Mouse (Mus musculus) CH12.LX (cell line): ENCODE measurements around the gene Tmem212. TPM values are rescaled to one million over a fixed set of nuclear protein-coding genes. Genes with fewer than 3 reads are reported as not detected.

Experiments
- DNase-seq: peaks from one replicate; pipeline ENCODE4 v3.0.0-alpha.2; 2013; ENCODE audit errors: extremely low read depth
- H3K27ac ChIP-seq: 2 replicates; pipeline ENCODE4 v1.5.1; 2012; ENCODE audit warnings: low read depth, mild to moderate bottlenecking, control low read depth, moderate library complexity; ENCODE audit not compliant: insufficient read depth
- H3K27me3 ChIP-seq: replicated peaks from 2 replicates; pipeline ENCODE3; 2012; ENCODE audit warnings: inconsistent platforms
- H3K36me3 ChIP-seq, 2 experiments: replicated peaks in 1 of 2; 2 replicates each; pipeline versions ENCODE3 to v1.6.1; 2012; ENCODE audit warnings: inconsistent platforms in 1 of 2, low read length in 1 of 2, mild to moderate bottlenecking in 1 of 2, mixed read lengths in 1 of 2, moderate library complexity in 1 of 2; ENCODE audit not compliant: control insufficient read depth in 1 of 2, insufficient read depth in 1 of 2
- H3K4me1 ChIP-seq, 2 experiments: 2 replicates each; pipeline ENCODE4 v1.6.1; 2012; ENCODE audit warnings: inconsistent platforms in 1 of 2, moderate library complexity in 1 of 2; ENCODE audit not compliant: insufficient read depth in 2 of 2, control insufficient read depth in 1 of 2
- H3K4me2 ChIP-seq: 2 replicates; pipeline ENCODE4 v1.6.1; 2012; ENCODE audit warnings: low read depth, mild to moderate bottlenecking, control low read depth; ENCODE audit not compliant: poor library complexity, insufficient read depth, severe bottlenecking
- H3K4me3 ChIP-seq, 3 experiments: fragments of 150-350 bp in 1 of 3; sonication (generic) in 1 of 3; replicated peaks in 1 of 3; 2 replicates each; pipeline versions ENCODE3 to v1.5.1; 2011 to 2012; ENCODE audit warnings: low read depth in 2 of 3, low read length in 2 of 3, mild to moderate bottlenecking in 2 of 3, moderate library complexity in 2 of 3, control low read depth in 1 of 3, improper control_type of control experiment in 1 of 3, inconsistent platforms in 1 of 3, mixed read lengths in 1 of 3; ENCODE audit not compliant: poor library complexity in 1 of 3
- H3K79me2 ChIP-seq: replicated peaks from 2 replicates; pipeline ENCODE4 v1.6.1; 2012; ENCODE audit warnings: mild to moderate bottlenecking, moderate library complexity; ENCODE audit not compliant: control insufficient read depth, poor library complexity, insufficient read depth, severe bottlenecking; ENCODE audit errors: extremely low read depth
- H3K9ac ChIP-seq: 2 replicates; pipeline ENCODE4 v1.6.1; 2012; ENCODE audit warnings: low read depth, mild to moderate bottlenecking, control low read depth, moderate library complexity; ENCODE audit not compliant: insufficient read depth
- H3K9me3 ChIP-seq: replicated peaks from 2 replicates; pipeline ENCODE3; 2012; ENCODE audit warnings: low read length, inconsistent platforms, mixed read lengths
- CHD2 ChIP-seq: IDR thresholded peaks from 2 replicates; pipeline ENCODE4 v1.6.1; 2011; ENCODE audit warnings: low read length, improper control_type of control experiment
- ELF1 ChIP-seq: IDR thresholded peaks from 2 replicates; pipeline ENCODE4 v1.6.1; 2014; ENCODE audit warnings: low read depth, mild to moderate bottlenecking, inconsistent platforms, low read length, improper control_type of control experiment
- EP300 ChIP-seq: IDR thresholded peaks from 2 replicates; pipeline ENCODE4 v1.6.1; 2011; ENCODE audit warnings: low read length, improper control_type of control experiment
- GABPA ChIP-seq: IDR thresholded peaks from 2 replicates; pipeline ENCODE4 v1.6.1; 2012; ENCODE audit warnings: low read depth, low read length, improper control_type of control experiment, inconsistent platforms; ENCODE audit not compliant: insufficient replicate concordance
- HCFC1 ChIP-seq: IDR thresholded peaks from 2 replicates; pipeline ENCODE4 v1.6.1; 2012; ENCODE audit warnings: low read depth, mild to moderate bottlenecking, inconsistent platforms, low read length, improper control_type of control experiment
- JUN ChIP-seq: IDR thresholded peaks from 2 replicates; pipeline ENCODE4 v1.6.1; 2011; ENCODE audit warnings: low read depth, mild to moderate bottlenecking, low read length, improper control_type of control experiment, moderate library complexity; ENCODE audit not compliant: insufficient read depth
- MAFK ChIP-seq: IDR thresholded peaks from 2 replicates; pipeline ENCODE4 v1.6.1; 2011; ENCODE audit warnings: low read length, improper control_type of control experiment; ENCODE audit not compliant: insufficient replicate concordance
- MAZ ChIP-seq: IDR thresholded peaks from 2 replicates; pipeline ENCODE4 v1.6.1; 2012; ENCODE audit warnings: low read depth, mild to moderate bottlenecking, inconsistent platforms, low read length, improper control_type of control experiment, moderate library complexity
- MEF2A ChIP-seq: IDR thresholded peaks from 2 replicates; pipeline ENCODE4 v1.6.1; 2014; ENCODE audit warnings: low read depth, mild to moderate bottlenecking, inconsistent platforms, low read length, improper control_type of control experiment, borderline replicate concordance
- MXI1 ChIP-seq: IDR thresholded peaks from 2 replicates; pipeline ENCODE4 v1.6.1; 2011; ENCODE audit warnings: mild to moderate bottlenecking, low read depth, low read length, improper control_type of control experiment
- MYC ChIP-seq: IDR thresholded peaks from 2 replicates; pipeline ENCODE4 v1.6.1; 2011; ENCODE audit warnings: low read depth, mild to moderate bottlenecking, improper control_type of control experiment, low read length
- NELFE ChIP-seq: IDR thresholded peaks from 2 replicates; pipeline ENCODE4 v1.6.1; 2011; ENCODE audit warnings: low read depth, low read length, improper control_type of control experiment
- NRF1 ChIP-seq: IDR thresholded peaks from 2 replicates; pipeline ENCODE4 v1.6.1; 2014; ENCODE audit warnings: low read depth, mild to moderate bottlenecking, inconsistent platforms, low read length, improper control_type of control experiment, moderate library complexity
- POLR2AphosphoS2 ChIP-seq: IDR thresholded peaks from 2 replicates; pipeline ENCODE4 v1.6.1; 2011; ENCODE audit warnings: low read depth, low read length, improper control_type of control experiment
- RCOR1 ChIP-seq: conservative IDR thresholded peaks from 2 replicates; pipeline ENCODE4 v1.6.1; 2012; ENCODE audit warnings: low read depth, mild to moderate bottlenecking, inconsistent platforms, low read length, improper control_type of control experiment
- SIN3A ChIP-seq: IDR thresholded peaks from 2 replicates; pipeline ENCODE4 v1.6.1; 2012; ENCODE audit warnings: low read length, improper control_type of control experiment, inconsistent platforms
- UBTF ChIP-seq: IDR thresholded peaks from 2 replicates; pipeline ENCODE4 v1.6.1; 2012; ENCODE audit warnings: low read depth, mild to moderate bottlenecking, inconsistent platforms, low read length, improper control_type of control experiment, moderate library complexity
- ZKSCAN1 ChIP-seq: IDR thresholded peaks from 2 replicates; pipeline ENCODE4 v1.6.1; 2012; ENCODE audit warnings: low read depth, inconsistent platforms, low read length, improper control_type of control experiment, borderline replicate concordance
- ZMIZ1 ChIP-seq: IDR thresholded peaks from 2 replicates; pipeline ENCODE4 v1.6.1; 2012; ENCODE audit warnings: low read depth, mild to moderate bottlenecking, inconsistent platforms, low read length, improper control_type of control experiment
- ZNF384 ChIP-seq: IDR thresholded peaks from 2 replicates; pipeline ENCODE4 v1.6.1; 2012; ENCODE audit warnings: low read depth, low read length, improper control_type of control experiment, inconsistent platforms
- dilution Hi-C: fragments of 300-500 bp; cut with MboI; formaldehyde crosslinking; loops from 2 replicates; pipeline ENCODE4 v1.14.3; 2020; ENCODE audit warnings: low sequenced_read_pairs; ENCODE audit not compliant: extremely low pct_unique_long_range_greater_than_20kb, extremely low pct_ligation_motif_present
- in situ Hi-C: fragments of 300-500 bp; cut with MboI; formaldehyde crosslinking; loops from 3 replicates; pipeline ENCODE4 v1.14.3; 2019; ENCODE audit warnings: low sequenced_read_pairs, low pct_ligation_motif_present, low pct_unique_long_range_greater_than_20kb, mixed read lengths
- polyA plus RNA-seq: library from polyadenylated mRNA; unstranded; fragments of >175 nt; gene quantifications from 2 replicates; pipeline ENCODE4 v1.2.1, GENCODE M21; 2012; ENCODE audit warnings: low read depth; ENCODE audit not compliant: insufficient read length
- total RNA-seq, 2 experiments: library from RNA; depleted of rRNA; stranded (reverse); fragments of 300-350 nt in 1 of 2; fragments of >200 nt in 1 of 2; gene quantifications; 2 replicates each; pipeline ENCODE4 v1.2.3; 2012 to 2014

Tmem212 gene
- total and polyA plus RNA-seq, 3 experiments: not detected

DNA sequence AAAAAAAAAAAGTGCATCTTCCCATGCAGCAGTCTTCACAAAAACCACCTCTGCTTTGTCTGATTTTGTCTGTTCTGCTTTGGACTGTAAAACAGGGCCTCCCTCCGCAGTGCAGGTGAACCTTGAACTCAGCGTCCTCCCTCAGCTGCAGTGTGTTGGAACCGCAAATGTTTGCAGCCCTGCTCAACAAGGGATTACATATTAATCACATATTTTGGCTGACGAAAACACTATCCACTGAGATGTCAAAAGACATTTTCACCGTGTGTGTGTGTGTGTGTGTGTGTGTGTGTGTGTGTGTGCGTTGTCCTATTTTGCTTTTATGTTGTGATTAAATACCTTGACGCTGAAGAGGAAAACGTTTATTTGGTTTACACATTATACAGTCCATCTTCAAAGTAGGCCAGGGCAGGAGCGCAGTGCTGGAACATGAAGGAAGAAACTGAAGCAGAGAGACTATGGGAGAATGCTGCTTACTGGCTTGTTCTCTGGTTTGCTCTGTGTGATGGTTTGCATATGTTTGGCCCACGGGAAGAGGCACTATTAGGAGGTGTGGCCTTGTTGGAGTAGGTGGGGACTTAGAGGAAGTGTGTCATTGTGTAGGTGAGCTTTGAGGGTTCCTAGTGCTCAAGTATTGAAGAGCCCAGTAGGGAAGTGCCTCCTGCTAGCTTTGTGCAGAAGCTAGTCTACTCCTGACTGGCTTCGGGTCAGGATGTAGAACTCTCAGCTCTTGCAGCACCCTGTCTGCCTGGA lies 25.3 kb upstream of the Tmem212 start:
- TF ChIP-seq MAFK: no peak
- TF ChIP-seq GABPA: no peak
- TF ChIP-seq MYC: no peak
- TF ChIP-seq CHD2: no peak
- TF ChIP-seq MAZ: no peak
- no peak for TF ChIP-seq MEF2A
- TF ChIP-seq ZKSCAN1: no peak
- no peak for TF ChIP-seq RCOR1
- no peak for TF ChIP-seq UBTF
- no peak for TF ChIP-seq ELF1
- TF ChIP-seq EP300: no peak
- TF ChIP-seq MXI1: no peak
- no peak for TF ChIP-seq SIN3A
- TF ChIP-seq NRF1: no peak
- no peak for TF ChIP-seq NELFE
- no peak for TF ChIP-seq POLR2AphosphoS2
- no peak for TF ChIP-seq ZNF384
- TF ChIP-seq ZMIZ1: no peak
- TF ChIP-seq HCFC1: no peak
- Histone ChIP-seq H3K27me3 (no peaks in the 10 kb centered on the region), H3K79me2 (no peaks in the 10 kb centered on the region), H3K4me3 (no peak overlapping the region), H3K36me3 (no peaks in the 10 kb centered on the region), H3K27ac (no peak overlapping the region), H3K9me3 (peaks cover 76% of the 10 kb centered on the region), H3K4me1 (no peaks in the 10 kb centered on the region), H3K4me2 (no peak overlapping the region), H3K9ac (no peak overlapping the region)
- DNase-seq: no peak
- in situ Hi-C loops (no loop called here), dilution Hi-C loops (no loop called here)

DNA sequence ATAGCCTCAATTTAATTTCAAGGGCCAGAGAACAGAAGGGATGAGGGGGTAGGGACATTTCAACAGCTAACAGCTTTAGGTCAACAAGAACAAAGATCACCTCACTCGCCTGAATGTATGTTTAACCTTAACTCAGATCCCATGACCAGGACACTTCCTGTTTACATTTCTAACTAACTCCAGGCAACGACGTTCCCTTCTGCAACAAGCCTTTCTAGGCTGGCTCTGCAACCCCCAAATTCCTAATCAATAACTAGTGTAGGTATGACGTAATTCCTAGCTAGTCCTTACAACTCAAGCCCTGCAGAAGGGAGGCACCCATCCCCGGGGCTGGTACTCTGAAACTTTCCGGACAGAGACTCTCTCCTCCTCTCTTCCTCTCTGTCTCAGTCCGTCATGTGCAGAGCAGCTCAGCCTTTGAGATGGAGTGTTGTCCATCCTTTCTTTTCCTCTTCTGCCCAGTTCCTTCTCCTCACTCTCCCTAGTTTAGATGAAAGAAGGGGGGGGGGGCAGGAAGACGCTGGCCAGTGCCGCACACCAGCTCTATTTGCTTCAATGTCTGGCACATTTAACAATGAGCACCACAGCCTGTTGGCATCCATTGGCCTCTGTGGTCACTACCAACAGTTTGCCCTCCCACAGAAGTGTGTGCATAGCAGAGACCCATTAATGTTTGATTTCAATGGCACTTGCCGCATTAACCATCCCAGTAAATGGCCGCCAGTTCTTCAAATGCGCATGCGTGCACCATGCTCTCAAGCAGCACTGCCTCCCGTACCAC lies 22.7 kb upstream of the Tmem212 start:
- no peaks in the 10 kb centered on the region for H3K4me1 ChIP-seq
- no peaks in the 10 kb centered on the region for H3K79me2 ChIP-seq
- H3K27ac ChIP-seq: no peak overlapping the region
- H3K4me2 ChIP-seq: no peak overlapping the region
- no peak for TF ChIP-seq SIN3A
- TF ChIP-seq JUN: no peak
- TF ChIP-seq MAFK: no peak
- TF ChIP-seq, all 38 proteins: peak for 0
- H3K27me3 ChIP-seq: no peaks in the 10 kb centered on the region
- DNase-seq: no peak
- H3K36me3 ChIP-seq: no peaks in the 10 kb centered on the region
- no peak overlapping the region for H3K9ac ChIP-seq
- in situ Hi-C loops: no loop called here
- peaks cover 72% of the 10 kb centered on the region for H3K9me3 ChIP-seq
- H3K4me3 ChIP-seq: no peak overlapping the region
- dilution Hi-C loops: no loop called here
